Mouse (Mus musculus): ENCODE results near the gene Stx6. TPM values are rescaled to one million over a fixed set of nuclear protein-coding genes. Genes with fewer than 3 reads are reported as not detected.

Gene Stx6
- polyA plus RNA-seq, 1 experiment = not detected

DNA sequence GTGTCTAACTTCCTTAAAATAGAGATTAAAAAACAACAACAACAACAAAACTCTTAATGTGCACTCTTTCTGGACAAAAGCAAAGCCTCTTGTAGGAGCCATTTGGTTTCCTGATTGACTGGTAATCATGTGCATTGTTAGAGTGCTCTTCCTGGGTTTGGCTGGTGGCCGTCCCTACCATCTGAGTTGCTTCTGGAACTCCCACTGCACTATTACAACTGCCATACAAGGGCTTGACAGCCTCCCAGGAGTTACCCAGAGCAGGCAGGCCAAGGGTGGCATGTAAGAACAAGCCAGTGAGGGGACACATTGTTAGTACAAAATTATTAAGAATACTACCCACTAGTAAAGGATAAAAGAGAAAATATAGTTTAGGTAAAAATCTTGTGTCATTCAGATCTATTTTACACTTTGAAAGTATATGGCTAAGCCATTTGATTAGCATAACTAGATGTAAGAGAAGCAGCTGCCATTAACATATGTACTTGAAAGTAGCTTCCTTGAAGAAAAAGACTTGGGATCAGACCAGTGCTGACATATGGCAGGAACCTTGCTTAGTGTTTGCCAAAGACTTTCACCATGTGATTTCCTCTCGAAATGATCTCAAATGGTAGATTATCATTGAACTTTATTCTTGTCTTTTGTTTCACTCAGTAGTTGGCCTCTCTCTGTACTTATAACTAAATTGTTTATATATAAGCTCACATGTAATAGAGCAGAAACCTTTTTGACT, 19.8 kb downstream of the Stx6 start:
- no peak for TF ChIP-seq CTCF (IDR thresholded peaks at IDR 0.05; ENCODE audit: insufficient read depth, low read depth, low read length)
- WGBS = 58% methylated on average over 2 of the region's 2 CpGs
- H3K4me3 ChIP-seq (ENCODE audit: insufficient read depth, low read depth, low read length) = no peak overlapping the region
- no peak overlapping the region for H3K27ac ChIP-seq (ENCODE audit: insufficient read depth, low read depth, low read length)
- H3K4me1 ChIP-seq (ENCODE audit: control insufficient read depth, insufficient read depth, low read length) = no peaks in the 10 kb centered on the region

DNA sequence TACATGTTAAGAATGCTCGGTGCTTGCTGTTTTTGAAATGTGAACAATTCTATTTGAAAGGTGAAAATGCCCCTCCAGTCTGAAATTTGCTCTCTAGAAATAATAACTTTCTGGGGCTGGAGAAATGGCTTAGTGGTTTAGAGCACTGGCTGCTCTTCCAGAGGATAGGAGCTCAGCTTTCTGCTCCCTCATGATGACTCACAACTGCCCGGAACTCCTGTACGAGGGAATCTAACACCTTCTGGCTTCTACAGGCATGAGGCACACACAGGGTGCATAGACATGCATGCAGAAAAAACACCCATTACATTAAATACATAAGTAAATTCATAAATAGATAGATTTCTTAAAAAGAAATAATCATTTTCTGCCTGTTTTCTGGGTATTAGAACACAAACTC, 25.7 kb downstream of the Stx6 start:
- H3K27ac ChIP-seq (ENCODE audit: insufficient read depth, low read depth, low read length) = no peak overlapping the region
- WGBS = 46% methylated on average over 3 of the region's 3 CpGs
- H3K4me3 ChIP-seq (ENCODE audit: insufficient read depth, low read depth, low read length) = no peak overlapping the region
- no peaks in the 10 kb centered on the region; the same call in 1 of the 2 replicates for H3K4me1 ChIP-seq (ENCODE audit: control insufficient read depth, insufficient read depth, low read length)
- TF ChIP-seq CTCF (IDR thresholded peaks at IDR 0.05; ENCODE audit: insufficient read depth, low read depth, low read length) (no peak), POLR2A (IDR thresholded peaks at IDR 0.05; ENCODE audit: insufficient read depth, low read depth, low read length) (no peak)

DNA sequence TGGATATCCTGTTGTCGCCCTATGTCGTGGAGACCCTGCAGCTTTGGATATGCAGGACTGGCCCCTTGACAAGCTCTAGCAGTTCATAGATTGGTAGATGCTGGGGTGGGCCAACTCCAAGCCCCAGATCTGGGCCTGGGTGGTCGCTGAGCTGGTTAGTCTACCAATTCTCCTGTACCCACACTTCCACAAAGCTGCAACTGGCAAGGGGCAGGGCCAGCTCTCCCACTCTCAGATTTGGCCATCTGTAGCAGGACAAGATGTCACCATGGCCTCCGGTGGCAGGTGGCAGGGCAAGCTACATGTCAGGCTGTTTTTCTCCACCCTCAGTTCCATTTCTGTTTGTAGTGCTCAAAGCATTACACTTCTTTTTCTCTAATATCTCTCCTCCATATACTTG, 30.1 kb downstream of the Stx6 start:
- peaks cover 6% of the 10 kb centered on the region; the same call in 1 of the 2 replicates for H3K4me1 ChIP-seq (ENCODE audit: control insufficient read depth, insufficient read depth, low read length)
- TF ChIP-seq CTCF (IDR thresholded peaks at IDR 0.05; ENCODE audit: insufficient read depth, low read depth, low read length) = no peak
- no peak for TF ChIP-seq POLR2A (IDR thresholded peaks at IDR 0.05; ENCODE audit: insufficient read depth, low read depth, low read length)
- H3K27ac ChIP-seq (ENCODE audit: insufficient read depth, low read depth, low read length) = no peak overlapping the region
- 77% methylated on average over 4 of the region's 4 CpGs for WGBS
- H3K4me3 ChIP-seq (ENCODE audit: insufficient read depth, low read depth, low read length) = no peak overlapping the region

DNA sequence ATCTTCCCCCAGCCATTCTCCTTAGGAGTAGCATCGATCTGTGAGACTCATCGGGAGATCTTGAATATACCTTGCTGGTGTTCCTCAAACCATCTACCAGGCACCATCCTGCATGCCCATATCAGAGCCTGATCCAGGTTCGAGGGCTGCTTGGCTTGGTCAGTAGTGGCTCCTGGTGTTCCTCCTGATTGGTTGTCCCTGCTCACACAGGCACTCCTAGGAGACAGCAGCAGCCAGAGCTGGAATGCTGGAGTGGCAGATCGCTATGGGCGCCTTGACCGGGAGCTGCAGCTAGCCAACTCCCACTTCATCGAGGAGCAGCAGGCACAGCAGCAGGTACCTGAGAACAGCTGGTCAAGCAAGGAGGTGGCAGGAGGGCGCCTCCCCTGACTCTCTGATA, 32.7 kb downstream of the Stx6 start:
- TF ChIP-seq CTCF (IDR thresholded peaks at IDR 0.05; ENCODE audit: insufficient read depth, low read depth, low read length) = no peak
- no peak for TF ChIP-seq POLR2A (IDR thresholded peaks at IDR 0.05; ENCODE audit: insufficient read depth, low read depth, low read length)
- no peak overlapping the region for H3K27ac ChIP-seq (ENCODE audit: insufficient read depth, low read depth, low read length)
- H3K4me1 ChIP-seq (ENCODE audit: control insufficient read depth, insufficient read depth, low read length) = peaks cover 6% of the 10 kb centered on the region; the same call in 1 of the 2 replicates
- 68% methylated on average over 8 of the region's 8 CpGs for WGBS
- H3K4me3 ChIP-seq (ENCODE audit: insufficient read depth, low read depth, low read length) = no peak overlapping the region

DNA sequence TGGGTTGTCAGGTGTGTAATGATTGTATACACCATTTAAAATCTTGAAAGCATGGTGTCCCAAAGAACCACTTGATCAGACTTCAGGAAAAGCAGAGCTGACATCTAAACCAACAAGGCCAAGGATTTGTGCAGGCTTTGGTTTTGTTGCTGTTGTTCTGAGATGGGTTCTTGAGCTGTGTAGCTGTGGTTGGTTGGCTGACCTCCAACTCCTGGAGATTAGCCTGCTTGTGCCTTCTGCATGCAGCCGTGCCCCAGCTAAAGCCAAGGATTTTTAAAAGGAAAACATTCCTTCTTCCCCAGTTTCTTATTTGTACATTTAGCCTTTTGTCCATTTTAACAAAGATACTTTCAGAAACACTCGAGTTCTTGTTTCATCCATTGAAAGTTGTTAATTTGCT, 33.2 kb downstream of the Stx6 start:
- peaks cover 6% of the 10 kb centered on the region; the same call in 1 of the 2 replicates for H3K4me1 ChIP-seq (ENCODE audit: control insufficient read depth, insufficient read depth, low read length)
- TF ChIP-seq CTCF (IDR thresholded peaks at IDR 0.05; ENCODE audit: insufficient read depth, low read depth, low read length) (no peak), POLR2A (IDR thresholded peaks at IDR 0.05; ENCODE audit: insufficient read depth, low read depth, low read length) (no peak)
- no peak overlapping the region for H3K27ac ChIP-seq (ENCODE audit: insufficient read depth, low read depth, low read length)
- WGBS = 32% methylated on average over 2 of the region's 2 CpGs
- H3K4me3 ChIP-seq (ENCODE audit: insufficient read depth, low read depth, low read length) = no peak overlapping the region

DNA sequence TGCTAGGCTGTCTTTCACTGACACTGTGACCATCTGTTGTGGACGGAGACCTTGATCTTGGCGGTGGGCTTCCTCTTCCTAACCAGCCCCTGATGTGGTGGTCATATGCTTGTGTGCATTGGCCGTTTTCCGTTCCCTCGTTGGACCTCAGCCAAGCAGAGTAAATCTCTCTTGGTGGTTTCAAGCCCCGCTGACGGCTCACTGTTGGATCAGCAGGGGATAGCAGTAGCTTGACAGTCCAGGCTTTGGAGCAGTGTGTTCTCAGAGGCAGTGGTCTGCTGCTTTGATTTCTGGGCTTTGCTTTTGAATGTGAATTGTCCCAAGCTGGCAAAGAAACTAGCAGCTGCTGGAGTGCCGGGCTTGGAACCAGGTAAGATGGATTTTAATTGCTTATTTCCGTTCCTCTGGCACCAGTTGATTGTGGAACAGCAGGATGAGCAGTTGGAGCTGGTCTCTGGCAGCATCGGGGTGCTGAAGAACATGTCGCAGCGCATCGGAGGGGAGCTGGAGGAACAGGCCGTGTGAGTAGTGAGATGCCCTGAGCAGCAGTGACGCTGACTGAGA, 34.4 kb downstream of the Stx6 start:
- 49% methylated on average over 15 of the region's 15 CpGs for WGBS
- no peak overlapping the region for H3K27ac ChIP-seq (ENCODE audit: insufficient read depth, low read depth, low read length)
- peaks cover 6% of the 10 kb centered on the region; the same call in 1 of the 2 replicates for H3K4me1 ChIP-seq (ENCODE audit: control insufficient read depth, insufficient read depth, low read length)
- H3K4me3 ChIP-seq (ENCODE audit: insufficient read depth, low read depth, low read length) = no peak overlapping the region
- TF ChIP-seq POLR2A (IDR thresholded peaks at IDR 0.05; ENCODE audit: insufficient read depth, low read depth, low read length) (no peak), CTCF (IDR thresholded peaks at IDR 0.05; ENCODE audit: insufficient read depth, low read depth, low read length) (no peak)

DNA sequence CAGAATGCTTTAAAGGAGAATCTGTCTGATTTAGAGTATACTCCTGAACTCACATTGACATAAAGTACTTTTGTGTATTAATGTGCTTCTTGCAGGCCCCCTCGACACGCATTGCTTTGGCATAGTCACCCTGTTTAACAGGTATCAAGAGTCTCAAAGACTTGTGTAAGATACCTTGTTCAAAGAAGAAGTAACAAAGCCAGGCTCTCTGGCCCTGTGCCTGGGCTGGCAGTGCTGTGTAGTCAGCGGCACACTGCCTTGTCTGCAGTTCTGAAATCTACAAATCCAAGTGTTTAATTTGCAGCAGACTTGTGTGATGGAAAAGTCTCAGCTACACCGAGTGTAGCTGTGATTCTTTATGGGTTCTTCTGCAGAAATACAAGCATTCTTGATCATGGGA, 38.2 kb downstream of the Stx6 start:
- H3K27ac ChIP-seq (ENCODE audit: insufficient read depth, low read depth, low read length) = no peak overlapping the region
- H3K4me3 ChIP-seq (ENCODE audit: insufficient read depth, low read depth, low read length) = no peak overlapping the region
- WGBS = 44% methylated on average over 4 of the region's 4 CpGs
- peaks cover 9% of the 10 kb centered on the region for H3K4me1 ChIP-seq (ENCODE audit: control insufficient read depth, insufficient read depth, low read length)
- TF ChIP-seq POLR2A (IDR thresholded peaks at IDR 0.05; ENCODE audit: insufficient read depth, low read depth, low read length) (no peak), CTCF (IDR thresholded peaks at IDR 0.05; ENCODE audit: insufficient read depth, low read depth, low read length) (no peak)

DNA sequence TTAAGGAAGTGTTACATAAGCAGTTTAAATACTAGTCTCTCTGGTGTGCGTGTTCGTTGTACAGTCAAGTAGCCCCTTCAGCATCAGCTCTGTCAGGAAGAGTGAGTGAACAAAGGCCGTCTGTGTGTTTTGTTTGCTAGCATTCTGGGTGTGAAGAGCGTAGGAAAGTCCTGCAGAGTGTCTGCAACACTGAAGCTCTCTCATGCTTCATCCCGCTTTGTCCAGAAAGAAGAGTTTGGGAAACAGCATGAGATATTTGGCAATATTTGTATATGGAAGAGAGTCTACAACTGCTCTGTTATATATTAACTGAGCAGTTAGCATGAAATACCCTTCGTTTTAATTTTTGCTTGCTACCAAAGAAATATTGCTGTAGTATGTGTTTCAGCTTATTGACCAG, 41.0 kb downstream of the Stx6 start:
- H3K4me3 ChIP-seq (ENCODE audit: insufficient read depth, low read depth, low read length) = no peak overlapping the region
- peaks cover 19% of the 10 kb centered on the region for H3K4me1 ChIP-seq (ENCODE audit: control insufficient read depth, insufficient read depth, low read length)
- TF ChIP-seq CTCF (IDR thresholded peaks at IDR 0.05; ENCODE audit: insufficient read depth, low read depth, low read length) (no peak), POLR2A (IDR thresholded peaks at IDR 0.05; ENCODE audit: insufficient read depth, low read depth, low read length) (no peak)
- H3K27ac ChIP-seq (ENCODE audit: insufficient read depth, low read depth, low read length) = no peak overlapping the region
- WGBS = 67% methylated on average over 6 of the region's 6 CpGs

DNA sequence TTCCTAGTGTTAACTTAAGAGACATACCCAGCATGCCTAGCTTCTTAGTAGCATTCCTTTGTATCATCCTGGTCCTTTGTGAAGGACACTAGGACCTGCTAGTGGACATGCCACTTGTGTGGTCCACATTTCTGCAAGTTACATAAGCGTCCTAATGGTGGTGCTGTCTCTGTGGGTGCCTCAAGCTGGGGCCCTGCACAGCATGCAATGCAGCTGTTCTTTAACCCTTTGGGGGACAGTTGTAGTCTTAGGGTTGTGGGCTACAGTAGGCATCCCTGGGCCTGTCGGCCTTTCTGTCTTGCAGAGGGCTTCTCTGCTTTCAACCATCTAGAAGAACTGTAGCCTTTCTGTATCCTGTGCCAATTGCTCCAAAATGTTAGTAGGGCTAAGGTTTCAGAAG, 42.5 kb downstream of the Stx6 start:
- peaks cover 23% of the 10 kb centered on the region for H3K4me1 ChIP-seq (ENCODE audit: control insufficient read depth, insufficient read depth, low read length)
- peak overlapping the region; percentile 7; the same call in 1 of the 2 replicates for H3K27ac ChIP-seq (ENCODE audit: insufficient read depth, low read depth, low read length)
- WGBS = 46% methylated on average over 2 of the region's 2 CpGs
- no peak overlapping the region for H3K4me3 ChIP-seq (ENCODE audit: insufficient read depth, low read depth, low read length)
- TF ChIP-seq CTCF (IDR thresholded peaks at IDR 0.05; ENCODE audit: insufficient read depth, low read depth, low read length) (no peak), POLR2A (IDR thresholded peaks at IDR 0.05; ENCODE audit: insufficient read depth, low read depth, low read length) (no peak)
